Mouse (Mus musculus): ENCODE results near the gene a. TPM values are rescaled to one million over a fixed set of nuclear protein-coding genes. Genes with fewer than 3 reads are reported as not detected.
A peak's percentile ranks its signal among the peaks of the same experiment; 100 is the strongest.
"Not testable (repeated sequence)": the region's sequence is repeated elsewhere in the genome, so short reads cannot be mapped to it uniquely, and the experiment has no call there.

a gene
- total RNA-seq, 2 experiments from 2014 or later, result not detected

GRCm38 (mm10) chr2:154834149-154834865, 43.1 kb downstream of the a start:
- DNase-seq (ENCODE audit: extremely low spot score in 1 of 2, low spot score in 1 of 2), result no peak

- no peak for DNase-seq (ENCODE audit: extremely low spot score in 1 of 2, low spot score in 1 of 2)
Observed at GRCm38 (mm10) chr2:154836537-154836936, 45.3 kb downstream of the a start.

GRCm38 (mm10) chr2:154848086-154848485, 56.9 kb downstream of the a start:
- no peak for DNase-seq (ENCODE audit: extremely low spot score in 1 of 2, low spot score in 1 of 2)

GRCm38 (mm10) chr2:154855383-154855782, 64.2 kb downstream of the a start:
- peak in 1 of 2 experiments; percentile 71 for DNase-seq (ENCODE audit: extremely low spot score in 1 of 2, low spot score in 1 of 2)

- DNase-seq (ENCODE audit: extremely low spot score in 1 of 2, low spot score in 1 of 2), result no peak
Observed at GRCm38 (mm10) chr2:154863672-154864071, 72.5 kb downstream of the a start.

- DNase-seq (ENCODE audit: extremely low spot score in 1 of 2, low spot score in 1 of 2), result no peak
Observed at GRCm38 (mm10) chr2:154865696-154866095, 74.5 kb downstream of the a start.

GRCm38 (mm10) chr2:154868106-154868505, 76.9 kb downstream of the a start:
- DNase-seq (ENCODE audit: extremely low spot score in 1 of 2, low spot score in 1 of 2), result no peak

GRCm38 (mm10) chr2:154869954-154870641, 78.9 kb downstream of the a start:
- no peak for DNase-seq (ENCODE audit: extremely low spot score in 1 of 2, low spot score in 1 of 2)

- no peak for DNase-seq (ENCODE audit: extremely low spot score in 1 of 2, low spot score in 1 of 2)
Observed at GRCm38 (mm10) chr2:154876621-154877020, 85.4 kb downstream of the a start.

- DNase-seq (ENCODE audit: extremely low spot score in 1 of 2, low spot score in 1 of 2), result no peak
Observed at GRCm38 (mm10) chr2:154891585-154891984, 100.4 kb downstream of the a start.

- peak; percentile 85 to 89 for DNase-seq (ENCODE audit: extremely low spot score in 1 of 2, low spot score in 1 of 2)
Observed at GRCm38 (mm10) chr2:154892201-154893044, 101.2 kb downstream of the a start, which contains the start of gene Eif2s2. Gene Eif2s2 (minus strand): TSS chr2:154892935.

GRCm38 (mm10) chr2:154893045-154893385, 101.8 kb downstream of the a start:
- DNase-seq (ENCODE audit: extremely low spot score in 1 of 2, low spot score in 1 of 2), result no peak

GRCm38 (mm10) chr2:154893548-154893947, 102.3 kb downstream of the a start:
- DNase-seq (ENCODE audit: extremely low spot score in 1 of 2, low spot score in 1 of 2), result no peak

- DNase-seq (ENCODE audit: extremely low spot score in 1 of 2, low spot score in 1 of 2), result not testable (repeated sequence)
Observed at GRCm38 (mm10) chr2:154899004-154899403, 107.8 kb downstream of the a start.

- DNase-seq (ENCODE audit: extremely low spot score in 1 of 2, low spot score in 1 of 2), result not testable (repeated sequence)
Observed at GRCm38 (mm10) chr2:154899412-154899811, 108.2 kb downstream of the a start.

- no peak for DNase-seq (ENCODE audit: extremely low spot score in 1 of 2, low spot score in 1 of 2)
Observed at GRCm38 (mm10) chr2:154902111-154902510, 110.9 kb downstream of the a start.

GRCm38 (mm10) chr2:154905796-154906195, 114.6 kb downstream of the a start:
- no peak for DNase-seq (ENCODE audit: extremely low spot score in 1 of 2, low spot score in 1 of 2)

- DNase-seq (ENCODE audit: extremely low spot score in 1 of 2, low spot score in 1 of 2), result not testable (repeated sequence)
Observed at GRCm38 (mm10) chr2:154908223-154908622, 117.0 kb downstream of the a start.

GRCm38 (mm10) chr2:154909789-154910188, 118.6 kb downstream of the a start:
- DNase-seq (ENCODE audit: extremely low spot score in 1 of 2, low spot score in 1 of 2), result no peak

- DNase-seq (ENCODE audit: extremely low spot score in 1 of 2, low spot score in 1 of 2), result no peak
Observed at GRCm38 (mm10) chr2:154915922-154916541, 124.8 kb downstream of the a start.

GRCm38 (mm10) chr2:154916547-154916946, 125.3 kb downstream of the a start:
- no peak for DNase-seq (ENCODE audit: extremely low spot score in 1 of 2, low spot score in 1 of 2)
